Mouse (Mus musculus): ENCODE results near the gene Gzmf. TPM values are rescaled to one million over a fixed set of nuclear protein-coding genes. Genes with fewer than 3 reads are reported as not detected.
"Not testable (repeated sequence)": the region's sequence is repeated elsewhere in the genome, so short reads cannot be mapped to it uniquely, and the experiment has no call there.

Gene Gzmf
- polyA plus RNA-seq, 1 experiment = not detected

DNA sequence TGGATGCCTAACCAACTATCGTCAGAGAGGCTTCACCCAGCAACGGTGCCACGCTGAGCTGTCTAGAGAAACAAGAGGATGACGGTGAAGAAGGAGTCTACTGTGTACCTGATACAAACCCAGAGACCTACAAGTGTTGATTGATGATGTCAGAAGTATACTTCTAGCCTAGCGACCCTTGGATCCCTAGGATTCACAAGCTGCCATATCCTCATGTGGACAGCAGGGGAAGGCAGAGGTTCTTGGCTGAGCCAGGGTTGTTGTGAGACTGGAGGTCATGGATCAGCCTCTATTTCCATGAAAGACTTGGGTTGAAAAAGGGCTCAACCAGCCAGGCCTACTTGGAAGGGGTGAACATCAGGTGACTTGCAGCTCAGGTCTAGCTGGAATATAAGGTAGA, 38.5 kb downstream of the Gzmf start:
- no peak overlapping the region for H3K27ac ChIP-seq (ENCODE audit: insufficient read depth, low read depth, low read length)
- H3K4me1 ChIP-seq (ENCODE audit: control insufficient read depth, insufficient read depth, low read length) = no peaks in the 10 kb centered on the region
- H3K4me3 ChIP-seq (ENCODE audit: insufficient read depth, low read length) = no peak overlapping the region
- TF ChIP-seq POLR2A (IDR thresholded peaks at IDR 0.05; ENCODE audit: borderline replicate concordance, low read depth, low read length) (no peak), CTCF (IDR thresholded peaks at IDR 0.05; ENCODE audit: low read depth, low read length) (no peak)

DNA sequence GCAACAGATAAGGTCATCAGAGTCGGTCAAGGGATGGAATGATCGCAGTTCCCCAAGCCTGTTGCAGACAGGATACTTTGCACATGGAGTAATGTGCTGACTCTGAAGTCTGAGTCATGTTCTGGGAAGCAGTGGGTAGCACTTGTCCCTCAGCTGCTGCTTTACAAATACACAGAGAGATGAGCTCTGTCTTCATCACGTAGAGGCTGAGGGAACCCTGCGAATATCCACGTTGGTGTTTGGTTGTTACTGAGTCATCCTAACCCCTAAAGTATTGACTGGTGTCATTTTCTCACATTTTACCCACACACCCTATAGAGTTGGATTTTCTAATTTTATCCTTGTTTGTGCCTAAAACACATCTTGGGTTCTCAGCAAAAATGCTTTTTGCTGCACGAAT, 43.2 kb downstream of the Gzmf start:
- H3K4me3 ChIP-seq (ENCODE audit: insufficient read depth, low read length) = no peak overlapping the region
- no peaks in the 10 kb centered on the region for H3K4me1 ChIP-seq (ENCODE audit: control insufficient read depth, insufficient read depth, low read length)
- TF ChIP-seq POLR2A (IDR thresholded peaks at IDR 0.05; ENCODE audit: borderline replicate concordance, low read depth, low read length) (no peak), CTCF (IDR thresholded peaks at IDR 0.05; ENCODE audit: low read depth, low read length) (no peak)
- no peak overlapping the region for H3K27ac ChIP-seq (ENCODE audit: insufficient read depth, low read depth, low read length)

DNA sequence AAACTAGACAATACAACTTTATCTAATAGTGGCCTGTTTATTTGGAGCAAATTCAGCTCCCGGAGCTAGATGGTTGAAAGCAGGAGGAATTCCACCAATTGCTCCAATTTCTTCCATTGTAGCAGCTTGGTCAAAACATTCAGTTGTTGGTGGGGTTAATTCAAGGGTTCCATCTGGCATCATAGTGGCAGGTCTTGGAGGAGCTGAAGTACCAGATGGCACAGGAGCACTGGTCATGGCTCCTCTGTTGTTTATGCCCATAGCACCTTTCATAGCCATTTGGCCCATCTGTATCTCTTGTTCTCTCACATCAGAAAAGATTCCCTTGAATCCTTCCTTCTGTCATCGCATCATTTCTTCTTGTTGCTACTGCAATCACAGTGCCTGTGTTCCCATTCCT, 49.1 kb downstream of the Gzmf start:
- no peak overlapping the region for H3K27ac ChIP-seq (ENCODE audit: insufficient read depth, low read depth, low read length)
- TF ChIP-seq CTCF (IDR thresholded peaks at IDR 0.05; ENCODE audit: low read depth, low read length) (no peak), POLR2A (IDR thresholded peaks at IDR 0.05; ENCODE audit: borderline replicate concordance, low read depth, low read length) (no peak)
- H3K4me3 ChIP-seq (ENCODE audit: insufficient read depth, low read length) = no peak overlapping the region
- no peaks in the 10 kb centered on the region for H3K4me1 ChIP-seq (ENCODE audit: control insufficient read depth, insufficient read depth, low read length)

DNA sequence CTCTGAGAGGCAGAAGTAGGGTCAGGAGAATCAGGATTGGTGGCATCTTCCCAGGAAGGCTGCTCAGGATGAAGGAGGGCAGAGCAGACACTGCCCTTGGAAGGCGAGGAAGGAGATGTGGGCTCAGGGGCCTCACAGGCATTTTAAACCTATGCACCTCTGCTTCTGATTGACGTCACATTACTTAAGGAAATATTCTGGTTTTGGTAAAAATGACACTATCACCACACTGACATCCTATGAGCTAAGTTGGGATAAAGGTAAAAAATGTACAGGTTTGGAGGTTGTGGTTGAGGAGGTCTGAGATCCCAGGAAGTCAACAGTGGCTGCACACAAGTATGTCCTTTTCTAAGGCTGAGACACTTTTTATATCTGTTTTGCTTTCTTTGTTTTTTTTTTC, 51.7 kb downstream of the Gzmf start, which contains the start of gene Gzmg:
TSS of gene Gzmg (minus strand) at position 101 of the 400 bp plus-strand sequence.
- not testable (repeated sequence) for H3K4me1 ChIP-seq (ENCODE audit: control insufficient read depth, insufficient read depth, low read length); H3K27ac ChIP-seq (ENCODE audit: insufficient read depth, low read depth, low read length); H3K4me3 ChIP-seq (ENCODE audit: insufficient read depth, low read length)

DNA sequence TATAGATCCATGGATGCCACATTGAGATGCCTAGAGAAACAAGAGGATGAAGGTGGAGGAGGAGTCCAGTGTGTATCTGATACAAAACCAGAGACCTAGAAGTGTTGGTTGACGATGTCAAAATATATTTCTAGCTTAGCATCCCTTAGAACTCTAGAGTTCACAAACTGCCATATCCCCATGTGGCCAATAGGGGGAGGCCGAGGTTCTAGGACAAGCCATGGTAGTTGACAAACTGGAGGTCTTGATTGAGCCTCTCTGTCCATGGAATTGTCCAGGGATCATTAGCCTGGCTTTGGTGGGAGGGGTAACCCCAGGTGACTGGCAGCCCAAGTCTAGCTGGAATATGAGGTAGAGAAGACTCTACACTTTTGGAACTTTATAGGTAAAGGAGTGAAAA, 55.9 kb downstream of the Gzmf start:
- no peaks in the 10 kb centered on the region for H3K4me1 ChIP-seq (ENCODE audit: control insufficient read depth, insufficient read depth, low read length)

More for the DNA sequence above, 55.9 kb downstream of the Gzmf start:
- TF ChIP-seq POLR2A (IDR thresholded peaks at IDR 0.05; ENCODE audit: borderline replicate concordance, low read depth, low read length) (no peak), CTCF (IDR thresholded peaks at IDR 0.05; ENCODE audit: low read depth, low read length) (no peak)
- no peak overlapping the region for H3K4me3 ChIP-seq (ENCODE audit: insufficient read depth, low read length)
- H3K27ac ChIP-seq (ENCODE audit: insufficient read depth, low read depth, low read length) = no peak overlapping the region

Other genes starting within 250 kb of the Gzmf start
- gene Mcpt1, start 193.4 kb downstream of the Gzmf start, polyA plus RNA-seq (2012; ENCODE audit: insufficient read depth, insufficient read length, missing spikeins) = not detected in 2 replicates
- gene Mcpt9, start 180.9 kb downstream of the Gzmf start, polyA plus RNA-seq (2012; ENCODE audit: insufficient read depth, insufficient read length, missing spikeins) = not detected in 2 replicates
- not detected in 2 replicates for gene Mcpt2, start 169.4 kb downstream of the Gzmf start, polyA plus RNA-seq (2012; ENCODE audit: insufficient read depth, insufficient read length, missing spikeins)
- not detected in 2 replicates for gene Mcpt4, start 149.1 kb downstream of the Gzmf start, polyA plus RNA-seq (2012; ENCODE audit: insufficient read depth, insufficient read length, missing spikeins)
- 0.67 TPM in 1 of 2 replicates, not detected in the other for gene Mcpt8, start 126.1 kb downstream of the Gzmf start, polyA plus RNA-seq (2012; ENCODE audit: insufficient read depth, insufficient read length, missing spikeins)
- gene Ctsg, start 108.8 kb downstream of the Gzmf start, polyA plus RNA-seq (2012; ENCODE audit: insufficient read depth, insufficient read length, missing spikeins) = not detected in 2 replicates
- gene Gzme, start 90.8 kb downstream of the Gzmf start, polyA plus RNA-seq (2012; ENCODE audit: insufficient read depth, insufficient read length, missing spikeins) = 0.60 and 1.1 TPM in 2 replicates
- not detected in 2 replicates for gene Gzmd, start 78.8 kb downstream of the Gzmf start, polyA plus RNA-seq (2012; ENCODE audit: insufficient read depth, insufficient read length, missing spikeins)
- not detected in 2 replicates for gene Gzmg, start 51.8 kb downstream of the Gzmf start, polyA plus RNA-seq (2012; ENCODE audit: insufficient read depth, insufficient read length, missing spikeins)
- gene Gzmn, start 36.8 kb downstream of the Gzmf start, polyA plus RNA-seq (2012; ENCODE audit: insufficient read depth, insufficient read length, missing spikeins) = not detected in 2 replicates
- not detected in 2 replicates for gene Gzmc, start 23.2 kb upstream of the Gzmf start, polyA plus RNA-seq (2012; ENCODE audit: insufficient read depth, insufficient read length, missing spikeins)
- gene Gzmb, start 50.8 kb upstream of the Gzmf start, polyA plus RNA-seq (2012; ENCODE audit: insufficient read depth, insufficient read length, missing spikeins) = not detected in 2 replicates
- gene Atp12a, start 153.7 kb upstream of the Gzmf start, polyA plus RNA-seq (2012; ENCODE audit: insufficient read depth, insufficient read length, missing spikeins) = not detected in 2 replicates
- gene Rnf17, start 191.2 kb upstream of the Gzmf start, polyA plus RNA-seq (2012; ENCODE audit: insufficient read depth, insufficient read length, missing spikeins) = 0.83 and 1.3 TPM in 2 replicates

Measured in bone marrow macrophage, adult 2 months (primary cell).